Mouse (Mus musculus) adipocyte (in vitro differentiated cells): ENCODE data around the gene Grik4.
A peak's percentile ranks its signal among the peaks of the same experiment; 100 is the strongest.

Experiments
- DNase-seq: peaks from one replicate; pipeline ENCODE4 v3.0.0-alpha.2; 2016; ENCODE audit warnings: low spot score

The Grik4 gene

GRCm38 (mm10) chr9:42670619-42671018 is 273.7 kb downstream of the Grik4 start:
- no peak for DNase-seq

DNA sequence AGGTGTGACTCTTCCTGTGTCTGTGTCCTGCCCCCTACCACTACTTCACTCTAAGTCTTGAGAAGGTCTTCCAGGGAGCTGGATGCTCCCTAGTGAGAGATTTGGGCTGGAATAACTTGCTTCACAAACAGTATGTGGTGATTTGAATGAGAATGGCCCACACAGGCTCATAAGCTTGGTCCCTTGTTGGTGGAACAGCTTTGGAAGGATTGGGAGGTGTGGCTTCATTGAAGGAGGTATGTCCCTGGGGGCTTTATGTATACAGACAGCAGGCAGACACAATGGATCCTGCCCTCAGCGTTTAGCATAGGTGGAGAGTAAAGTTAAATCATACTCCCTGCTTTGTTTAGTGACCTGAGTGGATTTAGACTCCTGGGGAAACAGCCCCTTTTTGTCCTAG is 282.8 kb downstream of the Grik4 start:
- no peak for DNase-seq

- DNase-seq, result peak; percentile 47
Measured at GRCm38 (mm10) chr9:42652756-42653155, 291.5 kb downstream of the Grik4 start.

DNA sequence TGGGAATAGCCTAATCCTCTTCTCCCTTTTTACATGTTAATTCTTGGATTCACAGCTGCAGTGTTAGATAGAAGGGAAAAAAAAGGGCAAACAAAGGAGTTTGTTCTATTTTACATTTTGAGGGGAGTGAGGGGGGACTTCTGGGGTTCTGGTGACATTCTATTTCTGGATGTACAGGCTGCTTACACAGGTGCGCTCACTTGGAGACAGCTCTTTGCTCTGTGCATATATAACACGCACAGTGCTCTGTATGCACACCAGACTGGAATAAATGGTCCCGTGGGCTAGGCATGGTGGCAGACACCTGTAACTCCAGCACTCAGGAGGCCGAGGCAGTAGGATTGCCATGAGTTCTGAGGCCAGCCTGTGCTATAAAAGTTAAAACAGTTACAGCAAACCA is 292.0 kb downstream of the Grik4 start:
- DNase-seq, result no peak

GRCm38 (mm10) chr9:42649872-42650271 is 294.4 kb downstream of the Grik4 start:
- no peak for DNase-seq

- no peak for DNase-seq
Measured at GRCm38 (mm10) chr9:42648051-42648450, 296.2 kb downstream of the Grik4 start.

GRCm38 (mm10) chr9:42647596-42647995 is 296.7 kb downstream of the Grik4 start:
- DNase-seq, result no peak

- DNase-seq, result no peak
Measured at GRCm38 (mm10) chr9:42646821-42647220, 297.5 kb downstream of the Grik4 start.

DNA sequence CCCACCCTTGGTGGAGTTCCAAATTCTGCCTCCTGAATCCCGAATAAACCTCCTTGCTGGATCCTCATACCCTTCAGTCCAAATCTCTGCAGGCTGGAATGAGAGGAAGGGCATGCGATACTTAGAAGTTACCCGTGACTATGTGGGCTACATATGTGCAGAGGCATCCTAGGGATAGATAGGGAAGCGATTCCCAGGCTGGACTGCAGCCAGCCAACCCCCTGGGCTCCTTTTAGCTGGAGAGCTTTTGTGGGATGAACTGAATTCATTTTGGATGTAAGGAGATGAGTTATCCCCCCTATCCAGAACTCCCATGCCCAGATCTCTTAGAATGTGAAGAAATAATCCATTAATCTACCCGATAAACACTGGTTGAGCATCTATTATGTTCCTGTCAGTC is 299.1 kb downstream of the Grik4 start:
- DNase-seq, result no peak

- DNase-seq, result no peak
Measured at GRCm38 (mm10) chr9:42642821-42643220, 301.5 kb downstream of the Grik4 start.

GRCm38 (mm10) chr9:42641550-42642117 is 302.7 kb downstream of the Grik4 start:
- DNase-seq, result no peak

DNA sequence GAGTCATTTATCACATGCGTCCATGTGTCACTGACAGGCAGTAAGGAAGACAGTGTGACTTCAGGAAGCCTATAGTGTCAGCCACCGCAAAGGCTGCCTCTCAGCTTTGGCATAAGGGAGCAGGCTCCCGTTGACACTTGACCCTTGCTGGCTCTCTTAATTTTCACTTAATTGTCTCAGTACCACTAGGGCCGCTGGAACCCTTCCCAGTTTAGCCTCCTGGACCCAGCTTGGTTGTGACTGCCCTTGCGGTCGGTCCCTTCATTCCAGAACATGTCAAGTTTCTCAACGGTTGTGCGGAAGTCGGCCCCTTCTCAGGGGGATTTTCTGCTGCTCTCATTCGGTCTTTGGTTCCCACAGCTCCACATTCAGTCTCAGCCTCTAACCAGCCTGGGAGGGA is 307.8 kb downstream of the Grik4 start:
- no peak for DNase-seq

- no peak for DNase-seq
Measured at GRCm38 (mm10) chr9:42631479-42631878, 312.8 kb downstream of the Grik4 start.

DNA sequence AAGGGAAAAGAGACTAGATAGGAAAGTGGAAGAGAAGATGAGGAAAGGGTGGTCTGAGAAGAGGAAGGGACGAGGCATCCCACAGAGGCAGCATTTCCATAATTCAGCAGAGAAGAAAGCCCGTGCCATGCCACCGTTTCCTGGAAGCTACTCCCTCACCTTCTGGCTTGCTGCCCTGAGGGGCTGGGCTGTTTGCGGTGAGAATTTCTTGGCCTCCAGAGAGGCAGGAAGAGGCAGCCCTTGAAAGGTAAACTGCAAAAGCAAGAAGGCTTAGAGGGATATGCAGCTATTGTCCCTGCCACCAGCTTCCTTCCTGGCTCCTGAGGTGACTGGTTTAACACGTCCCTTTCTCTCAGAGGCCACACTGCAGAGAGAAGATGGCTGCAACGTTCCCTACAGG is 316.7 kb downstream of the Grik4 start:
- no peak for DNase-seq

GRCm38 (mm10) chr9:42627146-42627545 is 317.1 kb downstream of the Grik4 start:
- no peak for DNase-seq

DNA sequence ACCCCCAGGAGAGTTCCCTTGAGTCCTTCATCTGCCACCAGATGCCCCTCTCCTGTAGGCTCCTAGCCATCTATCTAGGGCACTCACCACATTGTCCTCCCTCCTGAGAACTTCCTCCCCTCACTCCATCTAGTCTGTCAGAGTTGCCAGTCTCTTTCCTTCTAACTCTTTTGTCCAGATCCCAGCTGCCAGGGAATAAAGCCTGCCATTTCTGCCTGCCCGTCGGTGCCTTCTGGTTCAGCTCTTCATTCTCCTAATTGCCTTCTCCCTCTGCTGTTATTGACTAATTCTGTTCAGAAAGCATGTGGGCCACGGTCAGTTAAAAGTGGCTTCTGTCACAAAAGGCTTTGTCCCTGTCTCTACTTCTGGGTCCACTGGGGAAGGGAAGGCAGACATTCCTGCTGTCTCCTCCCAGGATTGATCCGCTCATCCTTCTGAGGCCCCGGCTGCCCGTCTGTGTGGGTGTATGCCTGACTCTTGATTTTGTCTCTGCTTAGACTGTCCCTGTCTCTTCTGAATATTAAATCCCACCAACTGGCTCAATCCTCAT is 318.0 kb downstream of the Grik4 start:
- DNase-seq, result no peak

- no peak for DNase-seq
Measured at GRCm38 (mm10) chr9:42614409-42614808, 329.9 kb downstream of the Grik4 start.

- no peak for DNase-seq
Measured at GRCm38 (mm10) chr9:42613827-42614226, 330.5 kb downstream of the Grik4 start.

DNA sequence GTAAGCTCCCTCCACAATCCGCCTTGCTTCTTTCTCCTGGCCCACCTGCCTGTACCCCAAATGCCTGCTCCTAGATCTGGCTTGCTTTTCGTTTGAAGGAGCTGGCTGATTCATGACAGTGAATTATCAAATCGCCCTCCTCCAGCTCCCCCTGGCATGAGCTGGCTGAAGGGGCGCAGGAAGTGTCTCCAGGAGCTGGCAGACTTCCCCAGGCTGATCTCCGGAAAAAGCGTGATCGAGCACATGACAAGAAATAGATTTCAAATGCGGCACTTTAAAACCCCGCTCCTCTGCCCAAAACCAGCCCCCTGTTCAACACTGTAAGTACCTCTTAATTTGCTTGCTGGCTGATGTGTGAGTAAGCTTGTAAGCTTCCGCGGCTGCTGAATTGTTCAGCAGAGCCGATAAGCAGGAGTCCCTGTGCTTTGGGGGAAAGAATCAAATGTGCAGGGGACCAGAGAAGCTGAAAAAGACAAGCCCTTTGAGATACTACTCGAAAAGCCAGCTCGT is 331.8 kb downstream of the Grik4 start:
- no peak for DNase-seq

DNA sequence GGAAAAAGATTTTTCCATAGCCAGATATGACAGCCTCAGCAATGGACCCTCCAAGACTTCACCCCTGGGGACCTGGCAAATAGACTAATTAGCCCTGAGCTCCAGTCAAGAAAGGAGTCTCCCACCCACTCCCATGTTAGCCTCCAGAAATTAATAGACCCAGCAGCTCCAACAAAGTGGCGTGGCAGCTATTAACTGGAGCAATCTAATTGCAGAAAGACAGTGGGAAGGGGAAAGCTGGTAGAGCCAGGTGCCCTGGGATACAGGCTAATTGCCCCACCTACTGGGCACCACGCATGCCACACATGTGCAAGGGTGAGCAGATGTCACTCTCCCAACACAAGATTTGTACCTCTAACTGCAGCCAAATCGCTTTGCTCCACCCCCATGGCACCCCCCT is 342.8 kb downstream of the Grik4 start:
- DNase-seq, result no peak

DNA sequence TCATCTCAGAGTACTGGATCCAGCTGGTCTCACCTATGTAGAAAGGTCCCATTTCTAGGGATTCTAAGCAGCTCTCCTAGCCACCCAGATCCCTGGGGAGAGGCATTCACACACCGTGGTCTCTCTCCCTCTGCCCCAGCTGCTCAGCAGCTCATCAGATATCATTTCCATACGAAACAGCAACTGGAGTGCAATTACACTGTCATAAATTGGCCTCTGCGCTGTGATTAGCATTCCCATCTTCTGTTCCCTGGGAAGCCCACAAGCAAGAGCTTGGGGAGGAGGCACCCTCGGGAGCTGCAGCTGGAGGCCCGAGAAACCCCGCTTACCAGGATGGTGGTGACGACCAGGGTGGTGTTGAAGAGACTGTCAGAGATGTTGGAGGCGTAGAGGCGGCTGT is 346.8 kb downstream of the Grik4 start:
- DNase-seq, result no peak

DNA sequence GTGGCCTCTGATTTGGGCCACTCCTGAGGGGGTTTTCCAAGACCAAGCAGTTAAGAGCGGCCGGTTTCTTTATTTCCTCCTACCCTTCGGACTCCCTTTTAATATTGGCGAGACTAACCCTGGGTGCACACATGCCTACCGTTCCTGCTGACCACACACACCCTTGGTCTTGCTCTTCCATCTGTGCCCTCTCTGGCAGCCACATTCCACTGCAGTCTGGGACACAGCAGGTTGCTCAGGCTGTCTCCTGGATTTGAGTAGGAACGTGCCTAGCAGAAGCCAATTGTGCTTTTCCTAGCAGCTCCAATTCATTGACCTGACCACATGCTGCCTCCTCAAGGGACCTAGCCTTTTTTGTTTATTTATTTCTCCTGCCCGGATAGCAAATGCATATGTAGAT is 365.8 kb downstream of the Grik4 start:
- DNase-seq, result no peak

GRCm38 (mm10) chr9:42578106-42578505 is 366.2 kb downstream of the Grik4 start:
- no peak for DNase-seq
